Mouse (Mus musculus) myocyte (in vitro differentiated cells): Measurements from ENCODE around the gene Smpd3. TPM values are rescaled to one million over a fixed set of nuclear protein-coding genes. Genes with fewer than 3 reads are reported as not detected.

Experiments
- H3K27me3 ChIP-seq: one replicate; pipeline ENCODE4 v1.6.1; 2011; ENCODE audit not compliant: control insufficient read depth, insufficient read depth, insufficient read length
- H3K36me3 ChIP-seq: one replicate; pipeline ENCODE4 v1.6.1; 2011; ENCODE audit not compliant: control insufficient read depth, insufficient read depth
- H3K4me2 ChIP-seq: one replicate; pipeline ENCODE4 v1.6.1; 2011; ENCODE audit warnings: low read depth, control low read depth
- H3K4me3 ChIP-seq: one replicate; pipeline ENCODE4 v1.5.1; 2011; ENCODE audit warnings: mild to moderate bottlenecking, control low read depth, moderate library complexity
- H3K79me2 ChIP-seq: one replicate; pipeline ENCODE4 v1.6.1; 2011; ENCODE audit not compliant: control insufficient read depth, insufficient read depth
- H3ac ChIP-seq: one replicate; pipeline ENCODE4 v1.6.1; 2011; ENCODE audit not compliant: control insufficient read depth, insufficient read length
- CEBPB ChIP-seq: IDR thresholded peaks from 2 replicates; pipeline ENCODE4 v1.6.1; 2011; ENCODE audit warnings: mild to moderate bottlenecking, moderate library complexity; ENCODE audit not compliant: poor library complexity, insufficient read depth, severe bottlenecking
- E2F4 ChIP-seq: IDR thresholded peaks from one replicate; pipeline ENCODE4 v1.6.1; 2011; ENCODE audit warnings: mild to moderate bottlenecking, control low read depth, moderate library complexity; ENCODE audit not compliant: insufficient read depth
- MAX ChIP-seq: IDR thresholded peaks from one replicate; pipeline ENCODE4 v1.6.1; 2011; ENCODE audit warnings: low read depth, mild to moderate bottlenecking, control low read depth
- MYOD1 ChIP-seq, 3 experiments: IDR thresholded peaks; one replicate each; pipeline ENCODE4 v1.6.1; 2011; ENCODE audit warnings: control low read depth in 2 of 3, low read depth in 2 of 3, mild to moderate bottlenecking in 2 of 3, moderate library complexity in 1 of 3; ENCODE audit not compliant: insufficient read length in 2 of 3, control insufficient read depth in 1 of 3
- MYOG ChIP-seq, 3 experiments: IDR thresholded peaks; one replicate each; pipeline ENCODE4 v1.6.1; 2011; ENCODE audit warnings: control low read depth in 2 of 3, low read depth in 2 of 3, mild to moderate bottlenecking in 2 of 3; ENCODE audit not compliant: insufficient read length in 2 of 3, control insufficient read depth in 1 of 3, insufficient read depth in 1 of 3
- POLR2A ChIP-seq: IDR thresholded peaks from one replicate; pipeline ENCODE4 v1.6.1; 2011; ENCODE audit warnings: low read depth, mild to moderate bottlenecking, control low read depth, moderate library complexity; ENCODE audit not compliant: insufficient read length
- POLR2AphosphoS2 ChIP-seq: IDR thresholded peaks from one replicate; pipeline ENCODE4 v1.6.1; 2011; ENCODE audit warnings: low read depth, control low read depth; ENCODE audit not compliant: insufficient read length
- REST ChIP-seq: IDR thresholded peaks from one replicate; pipeline ENCODE4 v1.6.1; 2011; ENCODE audit warnings: mild to moderate bottlenecking, control low read depth, moderate library complexity; ENCODE audit not compliant: insufficient read depth, insufficient read length
- SRF ChIP-seq: IDR thresholded peaks from one replicate; pipeline ENCODE4 v1.6.1; 2011; ENCODE audit warnings: low read depth; ENCODE audit not compliant: control insufficient read depth, insufficient read length
- TCF12 ChIP-seq: IDR thresholded peaks from one replicate; pipeline ENCODE4 v1.6.1; 2011; ENCODE audit warnings: mild to moderate bottlenecking, control low read depth; ENCODE audit not compliant: poor library complexity, insufficient read depth, severe bottlenecking
- TCF3 ChIP-seq: IDR thresholded peaks from one replicate; pipeline ENCODE4 v1.6.1; 2011; ENCODE audit warnings: low read depth, control low read depth; ENCODE audit not compliant: insufficient read length
- USF1 ChIP-seq: IDR thresholded peaks from one replicate; pipeline ENCODE4 v1.6.1; 2011; ENCODE audit warnings: low read depth, mild to moderate bottlenecking, control low read depth, moderate library complexity
- polyA plus RNA-seq: library from polyadenylated mRNA; unstranded; fragments of >200 nt; fragmentation: generic; extraction: Trizol; gene quantifications from one replicate; pipeline ENCODE4 v1.2.1, GENCODE M21; 2012; ENCODE audit warnings: missing spikeins

Smpd3 gene
- polyA plus RNA-seq, 1 experiment: 0.02 TPM

DNA sequence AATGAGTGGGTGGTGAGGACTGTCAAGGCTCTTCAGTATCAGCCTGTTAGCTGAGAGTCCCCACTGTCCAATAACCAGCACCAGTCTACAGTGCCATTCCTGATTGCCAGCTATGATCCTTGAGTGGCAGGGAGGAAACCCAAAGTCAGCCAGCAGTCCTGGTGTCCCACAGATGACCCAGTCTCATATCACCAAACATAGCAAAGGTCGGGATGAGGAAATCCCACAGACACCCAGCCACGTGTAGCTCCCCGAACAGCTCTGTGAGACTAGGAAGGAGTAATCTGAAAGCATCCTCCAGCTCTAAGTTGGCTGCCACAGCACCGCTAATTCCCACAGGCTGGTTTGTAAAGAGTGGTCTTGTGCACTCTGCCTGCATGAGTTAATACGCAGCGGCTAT lies 33.5 kb downstream of the Smpd3 start:
- Histone ChIP-seq H3K4me3 (no peak overlapping the region), H3ac (no peak overlapping the region), H3K36me3 (no peaks in the 10 kb centered on the region)

DNA sequence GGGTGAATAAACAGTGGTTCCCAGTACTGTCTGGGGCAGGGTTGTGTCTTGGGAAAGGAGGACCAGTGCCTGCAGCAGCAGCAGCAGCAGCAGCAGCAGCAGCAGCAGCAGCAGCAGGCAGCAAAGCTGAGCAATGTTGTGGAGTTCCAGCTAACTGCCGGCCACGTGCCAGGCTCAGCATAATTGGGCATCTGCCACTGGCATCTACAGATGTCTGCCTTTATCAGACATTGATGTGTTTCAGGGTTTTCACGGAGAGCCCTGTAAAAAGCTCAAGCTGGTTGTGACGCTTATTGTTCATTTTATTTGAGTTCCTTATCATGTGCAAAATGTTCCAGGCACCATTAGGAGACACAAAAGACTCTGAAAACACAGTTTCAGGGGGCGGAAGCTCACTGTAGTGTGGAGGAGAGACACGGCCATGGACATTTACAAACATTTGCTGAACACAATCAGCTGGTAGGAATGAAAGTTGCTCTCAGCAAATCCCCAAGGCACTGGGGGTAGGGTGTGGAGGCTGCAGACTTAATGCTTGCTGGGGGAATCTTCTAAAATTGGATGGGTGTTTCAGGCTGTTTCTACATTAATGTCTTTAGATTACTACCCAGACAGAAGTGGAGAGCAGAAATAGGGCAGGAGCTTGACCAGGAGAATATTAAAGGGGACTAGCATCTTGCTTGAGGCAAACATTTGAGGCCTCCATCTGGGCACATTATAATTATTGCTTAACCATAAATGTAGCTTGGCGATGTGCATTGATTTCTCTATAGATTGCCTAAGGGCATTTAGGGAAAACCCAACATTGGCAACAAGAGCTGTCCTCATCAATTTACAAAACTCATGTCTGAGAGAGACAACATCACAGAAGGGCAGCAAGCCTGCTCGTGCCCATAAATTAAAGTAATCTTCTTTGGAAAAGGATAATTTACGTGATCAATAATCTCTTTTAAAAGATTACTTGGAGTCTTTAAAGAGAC lies 36.8 kb downstream of the Smpd3 start:
- Histone ChIP-seq H3K79me2 (no peaks in the 10 kb centered on the region), H3K36me3 (no peaks in the 10 kb centered on the region), H3K27me3 (peaks cover 49% of the 10 kb centered on the region), H3K4me3 (no peak overlapping the region), H3K4me2 (no peak overlapping the region), H3ac (no peak overlapping the region)
- no peak for TF ChIP-seq TCF3
- no peak for TF ChIP-seq REST
- TF ChIP-seq CEBPB: no peak
- TF ChIP-seq TCF12: no peak
- TF ChIP-seq POLR2AphosphoS2: no peak
- no peak for TF ChIP-seq MAX
- no peak for TF ChIP-seq SRF
- TF ChIP-seq POLR2A: no peak
- no peak for TF ChIP-seq MYOG (IDR thresholded peaks at IDR 0.05; ENCODE audit: control insufficient read depth in 1 of 3, insufficient read depth in 1 of 3, insufficient read length in 2 of 3, low read depth in 2 of 3)
- no peak for TF ChIP-seq MYOD1 (IDR thresholded peaks at IDR 0.05; ENCODE audit: control insufficient read depth in 1 of 3, insufficient read length in 2 of 3, low read depth in 2 of 3)
- no peak for TF ChIP-seq E2F4
- TF ChIP-seq USF1: no peak

More for the DNA sequence above, 33.5 kb downstream of the Smpd3 start:
- Histone ChIP-seq H3K4me2 (no peak overlapping the region), H3K27me3 (peaks cover 31% of the 10 kb centered on the region), H3K79me2 (no peaks in the 10 kb centered on the region)
- no peak for TF ChIP-seq MAX
- TF ChIP-seq E2F4: no peak
- TF ChIP-seq CEBPB: no peak
- TF ChIP-seq MYOG (IDR thresholded peaks at IDR 0.05; ENCODE audit: control insufficient read depth in 1 of 3, insufficient read depth in 1 of 3, insufficient read length in 2 of 3, low read depth in 2 of 3): no peak
- TF ChIP-seq TCF3: no peak
- no peak for TF ChIP-seq REST
- TF ChIP-seq POLR2A: no peak
- no peak for TF ChIP-seq TCF12
- no peak for TF ChIP-seq USF1

DNA sequence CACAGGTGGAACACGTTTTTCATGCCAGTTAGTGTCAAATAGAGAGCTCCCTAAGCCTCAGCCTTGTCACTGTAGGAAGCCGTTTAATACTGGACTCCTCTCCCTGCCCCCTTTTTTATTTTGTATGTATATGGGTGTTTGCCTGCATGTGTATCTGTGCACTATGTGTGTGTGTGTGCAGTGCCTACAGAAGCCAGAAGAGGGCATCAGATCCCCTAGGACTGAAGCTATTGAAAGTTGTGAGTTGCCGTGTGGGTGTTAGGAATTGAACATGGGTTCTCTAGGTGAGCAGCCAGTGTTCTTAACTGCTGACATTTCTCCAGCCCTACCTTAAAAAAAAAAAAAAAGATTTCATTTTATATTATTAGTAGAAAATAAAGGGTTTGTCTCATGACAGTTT lies 38.1 kb downstream of the Smpd3 start:
- TF ChIP-seq E2F4 (no peak), MYOD1 (IDR thresholded peaks at IDR 0.05; ENCODE audit: control insufficient read depth in 1 of 3, insufficient read length in 2 of 3, low read depth in 2 of 3) (no peak), CEBPB (no peak), SRF (no peak), USF1 (no peak), MYOG (IDR thresholded peaks at IDR 0.05; ENCODE audit: control insufficient read depth in 1 of 3, insufficient read depth in 1 of 3, insufficient read length in 2 of 3, low read depth in 2 of 3) (no peak), POLR2AphosphoS2 (no peak), REST (no peak), POLR2A (no peak), TCF12 (no peak), MAX (no peak), TCF3 (no peak)
- peaks cover 53% of the 10 kb centered on the region for H3K27me3 ChIP-seq
- H3ac ChIP-seq: no peak overlapping the region
- no peak overlapping the region for H3K4me3 ChIP-seq
- H3K4me2 ChIP-seq: no peak overlapping the region
- H3K79me2 ChIP-seq: no peaks in the 10 kb centered on the region
- H3K36me3 ChIP-seq: no peaks in the 10 kb centered on the region

DNA sequence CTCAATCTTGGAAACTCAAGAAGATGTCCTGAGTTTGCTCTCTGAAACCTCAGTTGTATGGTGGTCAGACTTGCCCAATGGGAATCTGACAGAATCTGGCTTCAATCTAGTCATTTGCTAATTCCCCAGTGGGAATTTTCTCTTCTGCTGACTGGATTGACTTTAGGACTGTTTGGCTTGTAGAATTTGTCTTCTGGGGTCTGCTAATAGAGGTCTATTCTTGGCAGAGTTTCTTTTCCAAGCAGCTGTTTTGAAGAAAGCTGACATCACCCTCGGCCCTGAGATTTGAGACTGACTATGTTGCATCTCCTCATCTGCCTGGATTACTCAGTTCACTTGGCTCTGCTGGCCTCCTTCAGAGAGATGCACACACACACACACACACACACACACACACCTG lies 38.9 kb downstream of the Smpd3 start:
- Histone ChIP-seq H3K4me2 (no peak overlapping the region), H3K36me3 (no peaks in the 10 kb centered on the region), H3ac (no peak overlapping the region), H3K79me2 (no peaks in the 10 kb centered on the region), H3K4me3 (no peak overlapping the region), H3K27me3 (peaks cover 55% of the 10 kb centered on the region)
- no peak for TF ChIP-seq SRF
- no peak for TF ChIP-seq MAX
- TF ChIP-seq CEBPB: no peak
- no peak for TF ChIP-seq TCF12
- TF ChIP-seq USF1: no peak
- TF ChIP-seq POLR2AphosphoS2: no peak
- TF ChIP-seq POLR2A: no peak
- no peak for TF ChIP-seq E2F4

DNA sequence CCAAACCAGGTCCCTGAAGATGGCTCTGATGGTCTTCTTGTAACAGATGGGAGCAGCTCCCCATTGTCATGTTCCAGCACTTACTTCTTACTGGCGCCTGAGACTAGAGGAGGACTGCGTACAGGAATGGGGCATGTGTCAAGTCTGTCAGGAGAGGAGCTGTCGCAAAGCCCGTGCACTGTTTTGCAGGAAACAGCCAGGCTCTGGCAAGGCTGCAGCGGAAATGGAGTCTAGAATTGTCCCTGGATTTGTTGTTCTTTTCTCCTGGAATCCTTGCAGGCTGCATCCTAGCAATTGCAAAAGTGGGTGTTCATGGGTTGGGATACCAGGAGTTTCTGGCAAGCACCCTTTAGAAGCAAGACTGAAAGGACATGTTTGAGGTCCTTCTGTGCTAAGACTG lies 39.5 kb downstream of the Smpd3 start:
- H3K36me3 ChIP-seq: no peaks in the 10 kb centered on the region
- TF ChIP-seq MAX (no peak), SRF (no peak), TCF12 (no peak), TCF3 (no peak), REST (no peak), CEBPB (no peak), POLR2AphosphoS2 (no peak), POLR2A (no peak), USF1 (no peak), E2F4 (no peak)
- H3ac ChIP-seq: no peak overlapping the region
- no peak overlapping the region for H3K4me3 ChIP-seq
- no peaks in the 10 kb centered on the region for H3K79me2 ChIP-seq
- H3K27me3 ChIP-seq: peaks cover 51% of the 10 kb centered on the region
- no peak overlapping the region for H3K4me2 ChIP-seq
